Mouse (Mus musculus) spleen, postnatal 14 days (tissue): ENCODE results near the gene 4930524N10Rik.

Experiments
- DNase-seq, 2 experiments: peaks; one replicate each; pipeline ENCODE4 v3.0.0; 2021 to 2022; ENCODE audit warnings: low spot score in 2 of 2

The 4930524N10Rik gene

GRCm38 (mm10) chrX:154343292-154343691 is at the start of gene 4930524N10Rik:
Gene 4930524N10Rik (minus strand): TSS chrX:154343392.
- DNase-seq, result no peak

GRCm38 (mm10) chrX:154350042-154350441 is 6.8 kb upstream of the 4930524N10Rik start:
- DNase-seq, result no peak

- DNase-seq, result no peak
Measured at GRCm38 (mm10) chrX:154349302-154350041, 6.3 kb upstream of the 4930524N10Rik start.

GRCm38 (mm10) chrX:154347933-154348332 is 4.7 kb upstream of the 4930524N10Rik start:
- no peak for DNase-seq
